Mouse (Mus musculus): Measurements from ENCODE around the gene Kazald1. TPM values are rescaled to one million over a fixed set of nuclear protein-coding genes. Genes with fewer than 3 reads are reported as not detected.
A peak's percentile ranks its signal among the peaks of the same experiment; 100 is the strongest.
"Not testable (repeated sequence)": the region's sequence is repeated elsewhere in the genome, so short reads cannot be mapped to it uniquely, and the experiment has no call there.

Kazald1 gene
- polyA plus RNA-seq, 1 experiment from 2014 or later = 2.9 TPM

DNA sequence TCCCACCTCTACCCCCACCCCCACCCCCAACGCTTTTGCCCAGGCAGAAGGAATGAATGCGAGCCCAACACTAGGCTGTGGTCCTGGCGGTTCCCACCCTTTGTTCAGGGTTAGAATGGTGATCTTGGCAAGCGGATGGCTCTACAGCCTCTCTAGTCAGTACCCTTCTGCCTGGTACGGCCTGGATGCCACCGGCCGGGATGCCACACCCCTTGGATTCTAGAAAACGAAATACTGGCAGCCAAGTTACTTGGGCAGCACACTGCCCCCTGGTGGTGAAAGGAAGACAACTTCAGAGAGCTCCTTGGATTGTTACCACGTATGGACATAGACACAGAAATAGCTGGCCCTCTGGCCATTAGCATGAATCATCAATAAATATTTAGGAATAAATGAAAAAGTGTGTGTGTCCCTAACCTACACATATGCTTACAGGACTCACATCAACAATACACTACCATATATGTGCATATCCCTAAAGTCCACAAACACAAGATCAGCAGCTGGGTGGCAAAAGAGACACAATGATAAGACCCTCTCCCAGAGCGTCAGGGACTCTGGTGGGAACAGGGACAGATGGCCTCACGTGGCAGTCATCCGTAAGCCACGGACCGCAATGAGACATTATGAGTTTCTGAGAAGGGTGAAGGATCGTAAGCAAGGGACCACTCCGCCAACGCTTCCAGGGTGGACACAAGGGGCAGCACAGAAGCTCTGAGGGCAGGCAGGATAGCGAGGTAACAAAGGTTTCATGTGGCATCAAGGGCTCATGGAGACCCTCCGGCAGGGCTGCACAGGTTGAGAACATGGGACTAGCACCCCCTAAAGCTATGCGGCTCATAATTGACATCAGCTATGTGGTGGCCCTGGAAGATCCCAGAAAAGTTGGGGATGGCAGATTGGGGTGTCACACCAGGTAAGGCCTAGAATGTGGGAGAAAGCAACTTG lies 44.0 kb upstream of the Kazald1 start:
- no peak overlapping the region for H3K4me2 ChIP-seq (ENCODE audit: low read depth, low read length)
- WGBS = 42% methylated on average over 20 of the region's 20 CpGs

DNA sequence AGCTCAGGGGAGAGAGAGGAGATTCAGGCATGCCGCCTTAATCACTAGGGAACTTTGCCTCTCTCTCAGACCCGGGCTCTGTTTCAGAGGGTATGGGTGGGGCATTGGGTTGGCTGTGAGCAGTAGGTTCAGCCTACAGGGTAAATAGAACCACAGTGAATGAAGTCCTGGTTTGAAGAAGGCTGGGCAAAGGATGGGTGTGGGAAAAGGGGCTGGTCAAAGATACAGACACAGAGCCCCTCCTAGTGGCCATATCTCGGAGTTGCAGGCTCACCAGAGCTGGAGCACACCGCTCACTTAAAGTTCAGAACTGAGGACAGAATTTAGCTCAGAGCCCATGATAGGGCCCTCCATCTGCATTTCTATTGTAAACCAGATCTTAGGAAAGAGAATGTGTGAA lies 43.3 kb upstream of the Kazald1 start:
- no peaks in the 10 kb centered on the region; the same call in 1 of the 2 replicates for H3K4me1 ChIP-seq (ENCODE audit: control insufficient read depth, insufficient read depth, low read length)
- H3K36me3 ChIP-seq (replicated peaks; ENCODE audit: control insufficient read depth, insufficient read depth, low read depth, low read length) = peaks cover 8% of the 10 kb centered on the region; the same call in 1 of the 2 replicates
- H3K4me3 ChIP-seq (ENCODE audit: low read depth, low read length) = no peak overlapping the region
- 21% methylated on average over 4 of the region's 4 CpGs for WGBS
- ATAC-seq (replicated peaks; ENCODE audit: insufficient number of reproducible peaks, low FRiP score, low TSS enrichment, low read depth) (0 out of 2 replicates have a peak, but pooled peaks have one; percentile 12), DNase-seq (ENCODE audit: low spot score) (peak; percentile 91)
- no peak overlapping the region for H3K27ac ChIP-seq (replicated peaks; ENCODE audit: low read depth, low read length)
- H3K27me3 ChIP-seq (ENCODE audit: control insufficient read depth, insufficient read depth, low read length) = no peaks in the 10 kb centered on the region
- no peaks in the 10 kb centered on the region for H3K9me3 ChIP-seq (replicated peaks; ENCODE audit: control insufficient read depth, low read length)
- H3K4me2 ChIP-seq (ENCODE audit: low read depth, low read length) = no peak overlapping the region
- no peak overlapping the region for H3K9ac ChIP-seq (replicated peaks; ENCODE audit: low read length)

More for the DNA sequence above, 44.0 kb upstream of the Kazald1 start:
- H3K9me3 ChIP-seq (replicated peaks; ENCODE audit: control insufficient read depth, low read length) = no peaks in the 10 kb centered on the region
- no peaks in the 10 kb centered on the region for H3K27me3 ChIP-seq (ENCODE audit: control insufficient read depth, insufficient read depth, low read length)
- H3K27ac ChIP-seq (replicated peaks; ENCODE audit: low read depth, low read length) = no peak overlapping the region
- H3K9ac ChIP-seq (replicated peaks; ENCODE audit: low read length) = no peak overlapping the region
- DNase-seq (ENCODE audit: low spot score) (peak; percentile 94), ATAC-seq (replicated peaks; ENCODE audit: insufficient number of reproducible peaks, low FRiP score, low TSS enrichment, low read depth) (no peak)
- peaks cover 15% of the 10 kb centered on the region for H3K36me3 ChIP-seq (replicated peaks; ENCODE audit: control insufficient read depth, insufficient read depth, low read depth, low read length)
- no peaks in the 10 kb centered on the region; the same call in 1 of the 2 replicates for H3K4me1 ChIP-seq (ENCODE audit: control insufficient read depth, insufficient read depth, low read length)
- H3K4me3 ChIP-seq (ENCODE audit: low read depth, low read length) = no peak overlapping the region

DNA sequence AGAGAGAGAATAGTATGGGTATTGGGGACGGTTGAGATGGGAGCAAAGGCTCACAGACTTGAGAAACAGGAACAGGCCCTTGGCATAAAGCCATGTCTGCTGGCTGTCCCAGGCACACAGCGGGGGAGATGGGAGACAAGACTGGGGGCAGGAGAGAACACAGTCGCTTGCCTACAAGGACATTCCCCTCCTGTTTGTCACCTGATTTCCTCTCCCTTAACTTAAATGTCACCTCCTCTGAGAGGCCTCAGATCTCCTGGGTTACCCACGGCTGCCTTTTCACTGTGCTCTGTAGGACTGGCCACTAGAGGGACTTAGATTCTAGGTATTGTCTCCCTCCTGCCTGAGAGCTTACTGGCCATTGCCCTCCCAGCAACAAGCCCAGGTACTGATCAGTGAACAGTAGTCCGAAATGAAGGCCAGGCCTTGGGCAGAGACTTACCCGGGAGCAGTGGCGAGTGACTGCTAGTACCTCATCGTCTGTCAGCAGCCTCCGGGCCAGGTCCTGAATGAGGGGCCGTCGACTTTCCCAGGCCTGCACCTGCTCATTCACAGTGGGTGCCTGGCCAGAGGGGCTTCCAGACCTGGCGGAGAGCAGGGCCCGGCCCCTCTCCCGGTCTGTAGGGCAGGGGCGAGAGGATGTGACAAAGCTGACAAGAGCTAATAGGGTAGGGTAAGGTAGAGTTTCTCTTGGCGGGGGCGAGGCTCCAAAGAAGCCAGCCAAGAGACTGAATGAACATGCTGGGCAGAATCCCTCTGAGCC lies 42.3 kb upstream of the Kazald1 start:
- DNase-seq (ENCODE audit: low spot score) = no peak
- H3K9ac ChIP-seq (replicated peaks; ENCODE audit: low read length) = no peak overlapping the region

DNA sequence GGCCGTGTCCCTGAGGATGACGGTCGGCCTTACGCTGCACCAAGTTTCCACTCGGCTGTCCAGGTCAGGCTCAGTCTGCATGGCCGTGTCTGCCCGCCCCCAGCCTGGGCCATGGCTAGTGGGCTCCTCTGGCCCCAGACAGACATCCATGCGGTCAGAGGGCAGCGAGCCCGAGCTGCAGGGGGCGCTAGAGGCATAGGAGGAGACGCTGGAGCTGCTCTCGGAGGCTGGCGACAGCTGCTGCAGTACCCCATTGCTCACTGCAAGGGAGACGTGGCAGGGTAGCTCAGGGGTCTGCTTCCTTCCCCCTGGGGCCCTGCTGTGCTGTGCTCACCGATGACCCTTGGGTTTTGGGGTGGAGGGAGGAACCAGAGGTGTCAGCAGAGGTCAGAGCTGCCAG lies 38.2 kb upstream of the Kazald1 start:
- Histone ChIP-seq H3K4me1 (ENCODE audit: control insufficient read depth, insufficient read depth, low read length) (no peaks in the 10 kb centered on the region), H3K27me3 (ENCODE audit: control insufficient read depth, insufficient read depth, low read length) (no peaks in the 10 kb centered on the region; the same call in 1 of the 2 replicates), H3K4me3 (ENCODE audit: low read depth, low read length) (no peak overlapping the region), H3K36me3 (replicated peaks; ENCODE audit: control insufficient read depth, insufficient read depth, low read depth, low read length) (no peaks in the 10 kb centered on the region), H3K27ac (replicated peaks; ENCODE audit: low read depth, low read length) (no peak overlapping the region), H3K9me3 (replicated peaks; ENCODE audit: control insufficient read depth, low read length) (no peaks in the 10 kb centered on the region), H3K9ac (replicated peaks; ENCODE audit: low read length) (no peak overlapping the region), H3K4me2 (ENCODE audit: low read depth, low read length) (no peak overlapping the region)
- no peak for ATAC-seq (replicated peaks; ENCODE audit: insufficient number of reproducible peaks, low FRiP score, low TSS enrichment, low read depth)
- DNase-seq (ENCODE audit: low spot score) = peak; percentile 49
- WGBS = 24% methylated on average over 16 of the region's 16 CpGs

More for the DNA sequence above, 42.3 kb upstream of the Kazald1 start:
- Histone ChIP-seq H3K9me3 (replicated peaks; ENCODE audit: control insufficient read depth, low read length) (no peaks in the 10 kb centered on the region), H3K4me1 (ENCODE audit: control insufficient read depth, insufficient read depth, low read length) (no peaks in the 10 kb centered on the region; the same call in 1 of the 2 replicates), H3K4me2 (ENCODE audit: low read depth, low read length) (no peak overlapping the region), H3K4me3 (ENCODE audit: low read depth, low read length) (no peak overlapping the region), H3K27ac (replicated peaks; ENCODE audit: low read depth, low read length) (no peak overlapping the region), H3K27me3 (ENCODE audit: control insufficient read depth, insufficient read depth, low read length) (no peaks in the 10 kb centered on the region), H3K36me3 (replicated peaks; ENCODE audit: control insufficient read depth, insufficient read depth, low read depth, low read length) (peaks cover 5% of the 10 kb centered on the region; the same call in 1 of the 2 replicates)
- no peak for ATAC-seq (replicated peaks; ENCODE audit: insufficient number of reproducible peaks, low FRiP score, low TSS enrichment, low read depth)
- 48% methylated on average over 17 of the region's 17 CpGs for WGBS

DNA sequence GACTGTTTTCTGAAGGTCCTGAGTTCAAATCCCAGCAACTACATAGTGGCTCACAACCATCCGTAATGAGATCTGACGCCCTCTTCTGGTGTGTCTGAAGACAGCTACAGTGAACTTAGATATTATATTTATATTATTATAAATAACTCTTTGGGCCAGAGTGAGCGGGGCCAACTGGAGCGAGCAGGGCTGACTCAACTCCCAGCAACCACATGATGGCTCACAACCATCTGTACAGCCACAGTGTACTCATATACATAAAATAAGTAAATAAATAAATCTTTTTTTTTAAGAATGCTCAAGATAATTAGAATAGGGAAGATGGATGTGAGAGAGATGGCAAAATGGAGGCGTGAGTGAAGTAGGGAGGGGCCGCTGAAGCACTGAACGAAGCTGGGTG lies 36.8 kb upstream of the Kazald1 start:
- not testable (repeated sequence) for H3K9me3 ChIP-seq (replicated peaks; ENCODE audit: control insufficient read depth, low read length); H3K4me2 ChIP-seq (ENCODE audit: low read depth, low read length); H3K9ac ChIP-seq (replicated peaks; ENCODE audit: low read length); H3K36me3 ChIP-seq (replicated peaks; ENCODE audit: control insufficient read depth, insufficient read depth, low read depth, low read length); H3K4me3 ChIP-seq (ENCODE audit: low read depth, low read length); ATAC-seq (replicated peaks; ENCODE audit: insufficient number of reproducible peaks, low FRiP score, low TSS enrichment, low read depth); DNase-seq (ENCODE audit: low spot score); H3K4me1 ChIP-seq (ENCODE audit: control insufficient read depth, insufficient read depth, low read length); H3K27ac ChIP-seq (replicated peaks; ENCODE audit: low read depth, low read length); H3K27me3 ChIP-seq (ENCODE audit: control insufficient read depth, insufficient read depth, low read length)
- WGBS = 91% methylated on average over 7 of the region's 7 CpGs

DNA sequence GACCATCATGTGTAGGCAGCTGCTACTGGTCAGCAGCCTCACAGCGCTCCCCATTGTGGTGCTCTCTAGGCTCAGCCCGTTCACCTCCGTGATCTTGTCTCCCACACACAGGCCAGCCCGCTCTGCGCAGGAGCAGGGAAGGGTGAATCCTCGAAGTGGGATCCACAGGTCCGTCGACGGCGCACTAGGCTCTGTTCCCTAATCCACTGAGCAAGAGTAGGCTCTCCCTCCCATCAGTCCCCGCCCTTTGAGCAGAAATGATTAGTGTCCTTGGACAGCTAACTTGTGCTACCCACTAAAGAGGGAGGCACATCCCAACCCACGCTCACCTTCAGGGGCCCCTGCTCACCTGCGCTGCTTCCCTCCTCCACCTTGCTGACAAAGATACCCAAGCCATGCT lies 34.8 kb upstream of the Kazald1 start:
- H3K36me3 ChIP-seq (replicated peaks; ENCODE audit: control insufficient read depth, insufficient read depth, low read depth, low read length) = no peaks in the 10 kb centered on the region
- H3K4me3 ChIP-seq (ENCODE audit: low read depth, low read length) = no peak overlapping the region
- H3K27ac ChIP-seq (replicated peaks; ENCODE audit: low read depth, low read length) = no peak overlapping the region
- no peak for ATAC-seq (replicated peaks; ENCODE audit: insufficient number of reproducible peaks, low FRiP score, low TSS enrichment, low read depth)
- H3K27me3 ChIP-seq (ENCODE audit: control insufficient read depth, insufficient read depth, low read length) = no peaks in the 10 kb centered on the region; the same call in 1 of the 2 replicates
- H3K4me1 ChIP-seq (ENCODE audit: control insufficient read depth, insufficient read depth, low read length) = no peaks in the 10 kb centered on the region
- no peaks in the 10 kb centered on the region for H3K9me3 ChIP-seq (replicated peaks; ENCODE audit: control insufficient read depth, low read length)
- 48% methylated on average over 13 of the region's 13 CpGs for WGBS
- H3K9ac ChIP-seq (replicated peaks; ENCODE audit: low read length) = no peak overlapping the region
- no peak for DNase-seq (ENCODE audit: low spot score)
- H3K4me2 ChIP-seq (ENCODE audit: low read depth, low read length) = no peak overlapping the region

DNA sequence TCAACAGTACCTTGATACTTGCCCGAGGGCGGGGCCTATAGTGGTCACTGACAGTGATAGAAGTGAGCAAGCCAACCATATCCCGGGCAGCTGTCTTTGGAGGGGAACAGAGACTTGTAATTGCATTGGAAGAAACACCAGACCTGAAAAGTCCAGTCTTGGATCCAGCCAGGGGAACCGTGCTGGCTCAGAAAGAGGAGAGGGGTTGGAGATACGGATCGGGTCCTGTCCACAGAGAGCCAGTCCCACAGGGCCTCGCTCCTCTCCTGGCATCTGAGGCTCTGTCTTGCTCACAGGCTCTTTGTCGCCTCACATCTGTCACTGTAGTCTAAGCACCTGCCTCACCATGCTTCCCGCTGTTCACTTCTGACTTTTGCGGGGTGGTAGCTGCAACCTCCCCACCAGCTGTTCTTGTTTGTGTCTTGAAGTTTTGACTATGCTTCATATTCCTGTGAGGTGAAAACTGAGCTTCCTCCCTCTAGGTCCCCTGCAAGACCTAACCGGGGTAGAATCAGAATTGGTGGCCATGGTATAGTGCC lies 30.6 kb upstream of the Kazald1 start:
- peaks cover 11% of the 10 kb centered on the region for H3K27me3 ChIP-seq (ENCODE audit: control insufficient read depth, insufficient read depth, low read length)
- ATAC-seq (replicated peaks; ENCODE audit: insufficient number of reproducible peaks, low FRiP score, low TSS enrichment, low read depth) = no peak
- H3K4me1 ChIP-seq (ENCODE audit: control insufficient read depth, insufficient read depth, low read length) = peaks cover 13% of the 10 kb centered on the region
- H3K36me3 ChIP-seq (replicated peaks; ENCODE audit: control insufficient read depth, insufficient read depth, low read depth, low read length) = no peaks in the 10 kb centered on the region; the same call in 1 of the 2 replicates
- DNase-seq (ENCODE audit: low spot score) = no peak
- no peak overlapping the region for H3K27ac ChIP-seq (replicated peaks; ENCODE audit: low read depth, low read length)
- no peaks in the 10 kb centered on the region for H3K9me3 ChIP-seq (replicated peaks; ENCODE audit: control insufficient read depth, low read length)
- WGBS = 68% methylated on average over 11 of the region's 11 CpGs
- no peak overlapping the region for H3K4me2 ChIP-seq (ENCODE audit: low read depth, low read length)
- H3K9ac ChIP-seq (replicated peaks; ENCODE audit: low read length) = no peak overlapping the region
- H3K4me3 ChIP-seq (ENCODE audit: low read depth, low read length) = no peak overlapping the region

Measured in embryonic facial prominence, embryonic 11.5 days (tissue).